Mouse (Mus musculus) cortical plate, adult 2 months (tissue): ENCODE data around the gene Pafah1b3.

ENCODE experiments used
- CTCF ChIP-seq: fragments of 200-500 bp; IDR thresholded peaks from 2 replicates; pipeline ENCODE4 v1.5.1; 2011; ENCODE audit warnings: mild to moderate bottlenecking, control low read depth, low read length; ENCODE audit not compliant: insufficient read depth; ENCODE audit errors: extremely low read depth
- POLR2A ChIP-seq: fragments of 200-500 bp; IDR thresholded peaks from 2 replicates; pipeline ENCODE4 v1.6.1; 2011; ENCODE audit warnings: mild to moderate bottlenecking, low read length, control low read depth; ENCODE audit not compliant: insufficient read depth; ENCODE audit errors: extremely low read depth

- TF ChIP-seq POLR2A (no peak), CTCF (no peak)
These were observed 51.6 kb downstream of the Pafah1b3 start for GRCm38 (mm10) chr7:25246079-25246758.
